Mouse (Mus musculus) MEL (cell line): Measurements from ENCODE around the gene Dgcr6. TPM values are rescaled to one million over a fixed set of nuclear protein-coding genes. Genes with fewer than 3 reads are reported as not detected.

Source experiments
- DNase-seq: peaks from one replicate; pipeline ENCODE4 v3.0.0; 2011; ENCODE audit warnings: low read depth, low spot score
- H3K27ac ChIP-seq: 2 replicates; pipeline ENCODE4 v1.5.1; 2012; ENCODE audit warnings: low read depth, mild to moderate bottlenecking, control low read depth, low read length, moderate library complexity; ENCODE audit not compliant: control insufficient read depth
- H3K27me3 ChIP-seq, 2 experiments: fragments of 150-350 bp in 1 of 2; sonication (generic) in 1 of 2; 2 replicates each; pipeline ENCODE4 v1.6.1; 2012; ENCODE audit warnings: low read length in 2 of 2, mild to moderate bottlenecking in 2 of 2, improper control_type of control experiment in 1 of 2, moderate library complexity in 1 of 2; ENCODE audit not compliant: insufficient read depth in 2 of 2, control insufficient read depth in 1 of 2
- H3K36me3 ChIP-seq, 2 experiments: 2 replicates each; pipeline ENCODE4 v1.6.1; 2012 to 2014; ENCODE audit warnings: low read length in 2 of 2, improper control_type of control experiment in 1 of 2, inconsistent platforms in 1 of 2, mild to moderate bottlenecking in 1 of 2; ENCODE audit not compliant: insufficient read depth in 2 of 2, control insufficient read depth in 1 of 2
- H3K4me1 ChIP-seq, 2 experiments: fragments of 150-350 bp in 1 of 2; sonication (generic) in 1 of 2; 2 replicates each; pipeline ENCODE4 v1.6.1; 2012; ENCODE audit warnings: low read length in 2 of 2, improper control_type of control experiment in 1 of 2, mild to moderate bottlenecking in 1 of 2; ENCODE audit not compliant: insufficient read depth in 2 of 2, control insufficient read depth in 1 of 2
- H3K4me3 ChIP-seq, 2 experiments: fragments of 150-350 bp in 1 of 2; sonication (generic) in 1 of 2; 2 replicates each; pipeline ENCODE4 v1.5.1; 2012; ENCODE audit warnings: low read depth in 2 of 2, low read length in 2 of 2, mild to moderate bottlenecking in 2 of 2, moderate library complexity in 2 of 2, control low read depth in 1 of 2, improper control_type of control experiment in 1 of 2; ENCODE audit not compliant: control insufficient read depth in 1 of 2, insufficient read depth in 1 of 2
- H3K79me2 ChIP-seq: 2 replicates; pipeline ENCODE4 v1.6.1; 2012; ENCODE audit warnings: mild to moderate bottlenecking, low read length, moderate library complexity; ENCODE audit not compliant: control insufficient read depth, poor library complexity, insufficient read depth
- H3K9ac ChIP-seq: 2 replicates; pipeline ENCODE4 v1.6.1; 2012; ENCODE audit warnings: low read depth, mild to moderate bottlenecking, control low read depth, low read length, moderate library complexity; ENCODE audit not compliant: control insufficient read depth, poor library complexity, severe bottlenecking
- H3K9me3 ChIP-seq: fragments of 150-350 bp; sonication (generic); replicated peaks from 2 replicates; pipeline ENCODE4 v1.6.1; 2012; ENCODE audit warnings: mild to moderate bottlenecking, low read length, improper control_type of control experiment, moderate library complexity; ENCODE audit not compliant: insufficient read depth
- BHLHE40 ChIP-seq: IDR thresholded peaks from 2 replicates; pipeline ENCODE4 v1.6.1; 2012; ENCODE audit warnings: low read depth, mild to moderate bottlenecking, inconsistent platforms, low read length, improper control_type of control experiment, borderline replicate concordance
- CHD1 ChIP-seq: IDR thresholded peaks from 2 replicates; pipeline ENCODE4 v1.6.1; 2012; ENCODE audit warnings: low read depth, mild to moderate bottlenecking, inconsistent platforms, low read length, improper control_type of control experiment
- CHD2 ChIP-seq: IDR thresholded peaks from 2 replicates; pipeline ENCODE4 v1.6.1; 2011; ENCODE audit warnings: low read length, improper control_type of control experiment
- CTCF ChIP-seq, 3 experiments: IDR thresholded peaks in 2 of 3; conservative IDR thresholded peaks in 1 of 3; 2 replicates each; pipeline ENCODE4 v1.5.1; 2011 to 2012; ENCODE audit warnings: low read length in 3 of 3, low read depth in 2 of 3, mild to moderate bottlenecking in 2 of 3, improper control_type of control experiment in 1 of 3, inconsistent platforms in 1 of 3, mixed read lengths in 1 of 3, moderate library complexity in 1 of 3; ENCODE audit not compliant: control insufficient read depth in 1 of 3, insufficient read depth in 1 of 3, poor library complexity in 1 of 3, severe bottlenecking in 1 of 3
- E2F4 ChIP-seq: IDR thresholded peaks from 2 replicates; pipeline ENCODE4 v1.6.1; 2011; ENCODE audit warnings: low read depth, low read length, improper control_type of control experiment, borderline replicate concordance
- ELF1 ChIP-seq: IDR thresholded peaks from 2 replicates; pipeline ENCODE4 v1.6.1; 2014; ENCODE audit warnings: low read depth, mild to moderate bottlenecking, inconsistent platforms, low read length, improper control_type of control experiment, moderate library complexity
- ETS1 ChIP-seq: IDR thresholded peaks from 2 replicates; pipeline ENCODE4 v1.6.1; 2012; ENCODE audit warnings: low read depth, mild to moderate bottlenecking, inconsistent platforms, low read length, improper control_type of control experiment, moderate library complexity
- GABPA ChIP-seq: IDR thresholded peaks from 2 replicates; pipeline ENCODE4 v1.6.1; 2012; ENCODE audit warnings: low read depth, mild to moderate bottlenecking, inconsistent platforms, low read length, improper control_type of control experiment, moderate library complexity
- GATA1 ChIP-seq: IDR thresholded peaks from 2 replicates; pipeline ENCODE4 v1.6.1; 2011; ENCODE audit warnings: low read depth, low read length, improper control_type of control experiment
- HCFC1 ChIP-seq: IDR thresholded peaks from 2 replicates; pipeline ENCODE4 v1.6.1; 2012; ENCODE audit warnings: low read depth, mild to moderate bottlenecking, inconsistent platforms, low read length, improper control_type of control experiment, moderate library complexity
- KAT2A ChIP-seq: conservative IDR thresholded peaks from 2 replicates; pipeline ENCODE4 v1.6.1; 2012; ENCODE audit warnings: low read depth, low read length, improper control_type of control experiment, inconsistent platforms
- MAX ChIP-seq: IDR thresholded peaks from 2 replicates; pipeline ENCODE4 v1.6.1; 2011; ENCODE audit warnings: low read length, improper control_type of control experiment
- MEF2A ChIP-seq: IDR thresholded peaks from 2 replicates; pipeline ENCODE4 v1.6.1; 2014; ENCODE audit warnings: low read depth, mild to moderate bottlenecking, inconsistent platforms, low read length, improper control_type of control experiment; ENCODE audit not compliant: poor library complexity, insufficient replicate concordance, severe bottlenecking; ENCODE audit errors: extremely low read depth
- MXI1 ChIP-seq: IDR thresholded peaks from 2 replicates; pipeline ENCODE4 v1.6.1; 2011; ENCODE audit warnings: mild to moderate bottlenecking, low read depth, low read length, improper control_type of control experiment
- MYB ChIP-seq: IDR thresholded peaks from 2 replicates; pipeline ENCODE4 v1.6.1; 2011; ENCODE audit warnings: mild to moderate bottlenecking, low read depth, low read length, improper control_type of control experiment
- MYC ChIP-seq: IDR thresholded peaks from 2 replicates; pipeline ENCODE4 v1.6.1; 2011; ENCODE audit warnings: low read depth, mild to moderate bottlenecking, low read length, improper control_type of control experiment, moderate library complexity
- NELFE ChIP-seq: IDR thresholded peaks from 2 replicates; pipeline ENCODE4 v1.6.1; 2011; ENCODE audit warnings: low read depth, low read length, improper control_type of control experiment
- NRF1 ChIP-seq: IDR thresholded peaks from 2 replicates; pipeline ENCODE4 v1.6.1; 2014; ENCODE audit warnings: low read depth, mild to moderate bottlenecking, inconsistent platforms, low read length, improper control_type of control experiment, moderate library complexity; ENCODE audit not compliant: poor library complexity, insufficient read depth, severe bottlenecking
- POLR2A ChIP-seq, 2 experiments: IDR thresholded peaks; 2 replicates each; pipeline ENCODE4 v1.6.1; 2011 to 2012; ENCODE audit warnings: low read length in 2 of 2, mild to moderate bottlenecking in 2 of 2, control low read depth in 1 of 2, improper control_type of control experiment in 1 of 2, low read depth in 1 of 2, moderate library complexity in 1 of 2; ENCODE audit not compliant: control insufficient read depth in 1 of 2, insufficient read depth in 1 of 2, poor library complexity in 1 of 2
- POLR2AphosphoS2 ChIP-seq: IDR thresholded peaks from 2 replicates; pipeline ENCODE4 v1.6.1; 2011; ENCODE audit warnings: low read length, improper control_type of control experiment
- RCOR1 ChIP-seq: IDR thresholded peaks from 2 replicates; pipeline ENCODE4 v1.6.1; 2012; ENCODE audit warnings: low read depth, mild to moderate bottlenecking, inconsistent platforms, low read length, improper control_type of control experiment
- SIN3A ChIP-seq: IDR thresholded peaks from 2 replicates; pipeline ENCODE4 v1.6.1; 2012; ENCODE audit warnings: low read length, improper control_type of control experiment, inconsistent platforms
- SMC3 ChIP-seq: IDR thresholded peaks from 2 replicates; pipeline ENCODE4 v1.6.1; 2011; ENCODE audit warnings: low read depth, low read length, improper control_type of control experiment
- TAL1 ChIP-seq: IDR thresholded peaks from 2 replicates; pipeline ENCODE4 v1.6.1; 2012; ENCODE audit warnings: mild to moderate bottlenecking, inconsistent platforms, low read length, moderate library complexity, mixed read lengths
- TCF12 ChIP-seq: IDR thresholded peaks from 2 replicates; pipeline ENCODE4 v1.6.1; 2014; ENCODE audit warnings: low read depth, mild to moderate bottlenecking, inconsistent platforms, low read length, improper control_type of control experiment, moderate library complexity
- UBTF ChIP-seq: IDR thresholded peaks from 2 replicates; pipeline ENCODE4 v1.6.1; 2012; ENCODE audit warnings: low read depth, mild to moderate bottlenecking, inconsistent platforms, low read length, improper control_type of control experiment, moderate library complexity, borderline replicate concordance; ENCODE audit not compliant: insufficient read depth
- USF1 ChIP-seq: IDR thresholded peaks from 2 replicates; pipeline ENCODE4 v1.6.1; 2014; ENCODE audit warnings: low read depth, mild to moderate bottlenecking, inconsistent platforms, low read length, improper control_type of control experiment, moderate library complexity
- USF2 ChIP-seq, 2 experiments: IDR thresholded peaks; 2 replicates each; pipeline ENCODE4 v1.6.1; 2011 to 2012; ENCODE audit warnings: improper control_type of control experiment in 2 of 2, low read length in 2 of 2, borderline replicate concordance in 1 of 2, inconsistent platforms in 1 of 2, low read depth in 1 of 2, mild to moderate bottlenecking in 1 of 2; ENCODE audit not compliant: insufficient read depth in 1 of 2
- ZC3H11A ChIP-seq: IDR thresholded peaks from 2 replicates; pipeline ENCODE4 v1.6.1; 2012; ENCODE audit warnings: low read depth, mild to moderate bottlenecking, inconsistent platforms, low read length, improper control_type of control experiment
- ZMIZ1 ChIP-seq: IDR thresholded peaks from 2 replicates; pipeline ENCODE4 v1.6.1; 2012; ENCODE audit warnings: low read depth, mild to moderate bottlenecking, inconsistent platforms, low read length, improper control_type of control experiment, moderate library complexity
- ZNF384 ChIP-seq: IDR thresholded peaks from 2 replicates; pipeline ENCODE4 v1.6.1; 2012; ENCODE audit warnings: low read depth, mild to moderate bottlenecking, inconsistent platforms, low read length, improper control_type of control experiment
- polyA plus RNA-seq, 2 experiments: library from polyadenylated mRNA; stranded (reverse) in 1 of 2; unstranded in 1 of 2; fragments of >175 nt in 1 of 2; fragments of >200 nt in 1 of 2; gene quantifications; 2 replicates each; pipeline versions ENCODE4 v1.2.1 to v1.2.4; 2012; ENCODE audit warnings: low replicate concordance in 2 of 2, low read depth in 1 of 2; ENCODE audit not compliant: insufficient read length in 2 of 2, insufficient read depth in 1 of 2, missing spikeins in 1 of 2
- total RNA-seq: library from RNA; depleted of rRNA; stranded (reverse); fragments of 300-350 nt; gene quantifications from 2 replicates; pipeline ENCODE4 v1.2.3, GENCODE M21; 2012

Dgcr6 gene
- total and polyA plus RNA-seq, 3 experiments = 66.8 to 133 TPM; not detected in 1

GRCm38 (mm10) chr16:18034286-18034685 lies 18.4 kb upstream of the Dgcr6 start:
- H3K9me3 ChIP-seq = no peaks in the 10 kb centered on the region
- H3K79me2 ChIP-seq = no peaks in the 10 kb centered on the region
- no peak overlapping the region for H3K27ac ChIP-seq
- H3K27me3 ChIP-seq = peaks cover 0 to 2% of the 10 kb centered on the region in 2 experiments; a peak in 3 of 4 replicates
- no peaks in the 10 kb centered on the region for H3K4me1 ChIP-seq
- H3K9ac ChIP-seq = no peak overlapping the region
- no peaks in the 10 kb centered on the region for H3K36me3 ChIP-seq
- no peak for DNase-seq
- TF ChIP-seq USF2 (IDR thresholded peaks at IDR 0.05; ENCODE audit: borderline replicate concordance in 1 of 2, insufficient read depth in 1 of 2, low read depth in 1 of 2, low read length in 2 of 2) (no peak), CHD1 (no peak), BHLHE40 (no peak), ZC3H11A (no peak)
- no peak overlapping the region for H3K4me3 ChIP-seq

- H3K27ac ChIP-seq = no peak overlapping the region
- H3K9ac ChIP-seq = no peak overlapping the region
- H3K27me3 ChIP-seq = peaks cover 0 to 1% of the 10 kb centered on the region in 2 experiments
- H3K9me3 ChIP-seq = no peaks in the 10 kb centered on the region
- no peaks in the 10 kb centered on the region for H3K36me3 ChIP-seq
- no peak overlapping the region for H3K4me3 ChIP-seq
- no peaks in the 10 kb centered on the region for H3K4me1 ChIP-seq
- DNase-seq = peak; percentile 91
- no peaks in the 10 kb centered on the region for H3K79me2 ChIP-seq
- no peak for TF ChIP-seq ZNF384
- TF ChIP-seq ZC3H11A = peak; percentile 34; the same call in 1 of the 2 replicates
- TF ChIP-seq ZMIZ1 = no peak
- TF ChIP-seq UBTF = no peak
- TF ChIP-seq USF1 = no peak
- TF ChIP-seq GATA1 = no peak
- no peak for TF ChIP-seq USF2 (IDR thresholded peaks at IDR 0.05; ENCODE audit: borderline replicate concordance in 1 of 2, insufficient read depth in 1 of 2, low read depth in 1 of 2, low read length in 2 of 2)
- TF ChIP-seq KAT2A = no peak
- TF ChIP-seq E2F4 = no peak
- no peak for TF ChIP-seq GABPA
- 0 out of 2 replicates have a peak, but pooled peaks have one; percentile 28 for TF ChIP-seq MYC
- TF ChIP-seq CHD2 = no peak
- peak; percentile 75 for TF ChIP-seq SMC3
- no peak for TF ChIP-seq NELFE
- TF ChIP-seq CTCF (IDR thresholded peaks at IDR 0.05 in 2 of 3, conservative IDR thresholded peaks at IDR 0.05 in 1 of 3; ENCODE audit: control insufficient read depth in 1 of 3, insufficient read depth in 1 of 3, low read depth in 2 of 3, low read length in 3 of 3, poor library complexity in 1 of 3, severe bottlenecking in 1 of 3) = peak; percentile 77 to 82 (median 77)
- no peak for TF ChIP-seq POLR2AphosphoS2
- no peak for TF ChIP-seq NRF1
- TF ChIP-seq ETS1 = no peak
- TF ChIP-seq TAL1 = no peak
- TF ChIP-seq TCF12 = no peak
- no peak for TF ChIP-seq CHD1
- TF ChIP-seq POLR2A (IDR thresholded peaks at IDR 0.05; ENCODE audit: control insufficient read depth in 1 of 2, insufficient read depth in 1 of 2, low read depth in 1 of 2, low read length in 2 of 2, poor library complexity in 1 of 2) = no peak
- no peak for TF ChIP-seq MYB
- TF ChIP-seq MEF2A = no peak
- no peak for TF ChIP-seq MAX
- TF ChIP-seq ELF1 = no peak
- TF ChIP-seq SIN3A = no peak
- TF ChIP-seq MXI1 = no peak
- TF ChIP-seq RCOR1 = no peak
- no peak for TF ChIP-seq HCFC1
These were observed 16.2 kb upstream of the Dgcr6 start for GRCm38 (mm10) chr16:18036425-18036955.
